Mouse (Mus musculus): ENCODE results near the gene Erbb4. TPM values are rescaled to one million over a fixed set of nuclear protein-coding genes. Genes with fewer than 3 reads are reported as not detected.

The Erbb4 gene
- polyA plus RNA-seq, 1 experiment from 2014 or later, result 0.01 TPM

DNA sequence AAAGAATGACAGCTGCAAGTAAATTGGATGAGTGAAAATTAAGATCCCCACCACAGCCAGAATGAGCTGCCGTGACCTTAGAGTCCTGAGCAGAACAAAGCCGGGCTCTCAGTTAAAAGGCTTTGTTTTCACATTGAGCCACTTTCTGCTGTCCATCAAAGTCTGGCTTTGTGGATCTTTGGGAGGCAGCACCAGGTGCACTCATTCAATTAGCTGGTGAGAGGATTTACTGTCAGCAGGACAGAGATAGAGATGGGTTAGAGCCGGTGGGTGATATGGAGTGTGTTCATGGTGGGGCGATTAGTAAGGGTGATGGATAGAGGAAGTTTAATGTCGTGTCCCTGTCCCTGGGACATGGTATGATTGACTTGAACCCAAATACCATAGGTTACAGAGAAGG, 1060.7 kb downstream of the Erbb4 start:
- H3K4me2 ChIP-seq, result 0 out of 2 replicates have a peak overlapping the region, but pooled peaks have one; percentile 13
- ATAC-seq (ENCODE audit: insufficient read depth), result no peak
- 36% methylated on average over 5 of the region's 5 CpGs for WGBS (ENCODE audit: insufficient replicate concordance)
- no peaks in the 10 kb centered on the region for H3K4me1 ChIP-seq (replicated peaks)
- H3K4me3 ChIP-seq (replicated peaks), result no peak overlapping the region
- H3K27me3 ChIP-seq, result no peaks in the 10 kb centered on the region
- no peak overlapping the region for H3K27ac ChIP-seq (replicated peaks)
- no peaks in the 10 kb centered on the region for H3K36me3 ChIP-seq (replicated peaks)
- no peaks in the 10 kb centered on the region for H3K9me3 ChIP-seq (replicated peaks)
- no peak overlapping the region for H3K9ac ChIP-seq

DNA sequence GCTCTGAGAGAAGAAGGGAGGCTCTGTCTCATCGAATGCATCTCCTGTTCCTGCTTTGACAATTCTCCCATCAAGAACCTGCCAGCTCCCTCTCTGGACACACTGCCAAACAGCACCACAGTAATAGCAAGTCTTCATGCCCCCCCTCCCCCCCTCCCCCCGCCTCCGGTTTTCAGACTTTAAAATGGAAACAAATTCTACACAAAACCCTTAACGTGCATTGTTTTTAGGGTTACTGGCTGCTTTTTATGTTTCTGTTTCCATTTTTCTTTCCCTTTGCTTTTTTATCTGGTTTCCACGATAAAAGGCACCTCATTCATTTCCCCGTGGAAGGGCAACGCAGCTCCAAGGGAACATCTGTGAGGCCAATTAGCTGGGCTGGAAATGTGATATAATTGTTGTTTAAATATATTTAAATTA, 1061.3 kb downstream of the Erbb4 start:
- no peaks in the 10 kb centered on the region for H3K36me3 ChIP-seq (replicated peaks)
- no peaks in the 10 kb centered on the region for H3K9me3 ChIP-seq (replicated peaks)
- no peak overlapping the region for H3K4me3 ChIP-seq (replicated peaks)
- H3K9ac ChIP-seq, result no peak overlapping the region
- no peak overlapping the region for H3K27ac ChIP-seq (replicated peaks)
- 21% methylated on average over 7 of the region's 7 CpGs for WGBS (ENCODE audit: insufficient replicate concordance)
- peak overlapping the region; percentile 13; the same call in 1 of the 2 replicates for H3K4me2 ChIP-seq
- no peaks in the 10 kb centered on the region for H3K4me1 ChIP-seq (replicated peaks)
- no peaks in the 10 kb centered on the region for H3K27me3 ChIP-seq
- no peak for ATAC-seq (ENCODE audit: insufficient read depth)

DNA sequence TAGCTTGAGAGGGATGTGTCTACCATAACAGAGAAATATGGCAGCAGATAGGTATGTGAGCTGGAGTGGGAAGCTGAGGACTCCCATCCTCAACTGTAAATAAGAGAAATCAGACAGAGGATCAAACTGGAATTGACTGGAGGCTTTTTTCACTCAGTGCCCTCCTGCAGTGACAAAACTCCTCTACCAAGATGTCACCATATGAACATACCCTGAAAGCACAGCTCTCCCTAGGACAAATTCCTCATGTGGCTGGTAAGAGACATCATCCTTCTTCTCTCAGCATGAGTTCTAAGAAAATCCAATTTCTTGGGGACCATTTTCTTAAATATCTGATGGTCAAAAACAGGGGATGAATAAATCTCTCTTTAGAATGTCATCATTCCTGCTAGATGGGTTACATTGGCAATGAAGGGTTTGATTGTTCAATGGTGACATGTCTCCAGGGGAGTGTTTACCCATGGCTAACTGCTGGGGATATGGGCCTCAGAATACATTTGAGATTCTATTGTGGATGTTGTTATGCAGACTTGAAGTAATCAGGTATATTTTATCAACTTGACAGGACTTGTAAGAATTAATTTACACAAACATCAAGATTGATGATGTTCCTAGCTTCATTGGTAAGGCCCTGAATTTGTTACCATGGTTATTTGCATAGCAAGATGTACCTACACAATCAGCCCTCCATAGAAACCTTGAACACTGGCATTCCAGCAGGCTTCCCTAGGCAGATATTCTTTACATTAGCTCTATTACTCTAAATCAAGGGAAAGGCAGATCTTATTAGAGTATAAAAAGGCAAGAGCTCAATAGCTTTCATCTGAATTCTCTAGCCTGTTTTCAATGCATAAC, 1083.5 kb downstream of the Erbb4 start:
- Histone ChIP-seq H3K9me3 (replicated peaks) (no peaks in the 10 kb centered on the region), H3K4me2 (no peak overlapping the region), H3K27me3 (no peaks in the 10 kb centered on the region), H3K9ac (no peak overlapping the region), H3K4me1 (replicated peaks) (no peaks in the 10 kb centered on the region), H3K27ac (replicated peaks) (no peak overlapping the region), H3K36me3 (replicated peaks) (no peaks in the 10 kb centered on the region), H3K4me3 (replicated peaks) (no peak overlapping the region)
- ATAC-seq (ENCODE audit: insufficient read depth), result no peak

DNA sequence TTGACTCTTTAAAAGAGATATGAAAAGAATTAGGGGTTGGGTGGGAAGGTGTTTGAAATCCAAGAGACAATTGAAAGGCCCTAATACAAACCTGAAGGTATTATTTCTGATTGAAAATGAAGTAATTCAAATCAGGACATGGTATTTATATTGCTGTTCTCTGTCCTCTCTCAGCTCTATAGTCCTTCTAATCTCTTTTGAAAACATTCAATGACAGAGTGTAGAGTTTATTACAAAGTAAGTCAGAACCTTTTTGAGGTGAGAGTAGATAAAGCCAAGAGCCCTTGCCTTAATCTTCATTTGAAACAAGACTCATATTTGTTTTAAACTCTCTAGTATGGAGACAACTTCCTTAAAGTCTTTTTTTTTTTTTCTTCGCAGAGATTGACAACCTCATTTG, 1087.8 kb downstream of the Erbb4 start:
- no peaks in the 10 kb centered on the region for H3K27me3 ChIP-seq
- ATAC-seq (ENCODE audit: insufficient read depth), result no peak
- H3K36me3 ChIP-seq (replicated peaks), result no peaks in the 10 kb centered on the region
- no peak overlapping the region for H3K4me2 ChIP-seq
- WGBS (ENCODE audit: insufficient replicate concordance), result 62% methylated on average over 1 of the region's 1 CpGs
- H3K9me3 ChIP-seq (replicated peaks), result no peaks in the 10 kb centered on the region
- H3K4me3 ChIP-seq (replicated peaks), result no peak overlapping the region
- H3K27ac ChIP-seq (replicated peaks), result no peak overlapping the region
- H3K9ac ChIP-seq, result no peak overlapping the region
- no peaks in the 10 kb centered on the region for H3K4me1 ChIP-seq (replicated peaks)

- Histone ChIP-seq H3K27me3 (no peaks in the 10 kb centered on the region), H3K4me2 (no peak overlapping the region), H3K9ac (no peak overlapping the region), H3K27ac (replicated peaks) (no peak overlapping the region), H3K4me3 (replicated peaks) (no peak overlapping the region), H3K36me3 (replicated peaks) (no peaks in the 10 kb centered on the region), H3K9me3 (replicated peaks) (no peaks in the 10 kb centered on the region), H3K4me1 (replicated peaks) (no peaks in the 10 kb centered on the region)
- no peak for ATAC-seq (ENCODE audit: insufficient read depth)
- WGBS (ENCODE audit: insufficient replicate concordance), result 68% methylated on average over 3 of the region's 3 CpGs
Observed at GRCm38 (mm10) chr1:68019618-68020017, 1088.2 kb downstream of the Erbb4 start.

All from liver, embryonic 15.5 days (tissue).